Mouse (Mus musculus) heart, postnatal 0 days (tissue): ENCODE data around the gene Hoxa11. TPM values are rescaled to one million over a fixed set of nuclear protein-coding genes. Genes with fewer than 3 reads are reported as not detected.

Experiments
- ATAC-seq: fragments of 200-750 bp; cut with Nextera tagmentation; 2 replicates; pipeline ENCODE4 v1.8.0; 2017; ENCODE audit warnings: low read depth, moderate number of reproducible peaks, moderate library complexity; ENCODE audit not compliant: insufficient read depth
- DNase-seq: peaks from one replicate; pipeline ENCODE4 v3.0.0-alpha.2; 2016; ENCODE audit warnings: low spot score
- H3K27ac ChIP-seq: fragments of 300-500 bp; sonication (generic); 2 replicates; pipeline ENCODE4 v1.5.1; 2014; ENCODE audit warnings: low read depth, mild to moderate bottlenecking
- H3K27me3 ChIP-seq: fragments of 300-500 bp; sonication (generic); 2 replicates; pipeline ENCODE4 v1.6.1; 2014; ENCODE audit warnings: low read length, mixed read lengths; ENCODE audit not compliant: control insufficient read depth, insufficient read depth
- H3K36me3 ChIP-seq: fragments of 300-500 bp; sonication (generic); replicated peaks from 2 replicates; pipeline ENCODE4 v1.6.1; 2014; ENCODE audit warnings: low read length, mixed read lengths; ENCODE audit not compliant: control insufficient read depth, insufficient read depth
- H3K4me1 ChIP-seq: fragments of 300-500 bp; sonication (generic); 2 replicates; pipeline ENCODE4 v1.6.1; 2014; ENCODE audit warnings: antibody characterized with exemption; ENCODE audit not compliant: control insufficient read depth, insufficient read depth
- H3K4me2 ChIP-seq: fragments of 300-500 bp; sonication (generic); 2 replicates; pipeline ENCODE4 v1.6.1; 2014; ENCODE audit warnings: low read depth, mild to moderate bottlenecking, low read length, moderate library complexity
- H3K4me3 ChIP-seq: fragments of 300-500 bp; sonication (generic); 2 replicates; pipeline ENCODE4 v1.5.1; 2014; ENCODE audit warnings: low read depth, low read length
- H3K9ac ChIP-seq: fragments of 300-500 bp; sonication (generic); replicated peaks from 2 replicates; pipeline ENCODE4 v1.6.1; 2014; ENCODE audit warnings: low read depth, low read length, mixed read lengths
- H3K9me3 ChIP-seq: fragments of 300-500 bp; sonication (generic); replicated peaks from 2 replicates; pipeline ENCODE4 v1.6.1; 2016; ENCODE audit warnings: low read length; ENCODE audit not compliant: control insufficient read depth
- CTCF ChIP-seq: IDR thresholded peaks from 2 replicates; pipeline ENCODE4 v1.5.1; 2016; ENCODE audit warnings: antibody characterized with exemption, control low read depth, low read depth
- EP300 ChIP-seq: IDR thresholded peaks from 2 replicates; pipeline ENCODE4 v1.6.1; 2016; ENCODE audit warnings: antibody characterized with exemption, low read depth
- WGBS: fragments of 180-500 bp; shearing (Covaris S2); extraction: QIAGEN DNeasy Blood & Tissue Kit; methylation state at CpG from one replicate; pipeline ENCODE4 v1.1.7; 2014; 5-methylcytosine and 5-hydroxymethylcytosine counted together
- polyA plus RNA-seq: library from polyadenylated mRNA; unstranded; fragments of >200 nt; fragmentation: Nextera tagmentation; extraction: Ambion mirVana; gene quantifications from 2 replicates; pipeline ENCODE4 v1.2.1, GENCODE M21; 2015
- total RNA-seq: library from RNA; depleted of rRNA; stranded (reverse); fragments of >200 nt; gene quantifications from 2 replicates; pipeline ENCODE4 v1.2.3, GENCODE M21; 2014; ENCODE audit warnings: low replicate concordance

The Hoxa11 gene
- total and polyA plus RNA-seq, 2 experiments from 2014 or later: 0.11 TPM; not detected in 1

DNA sequence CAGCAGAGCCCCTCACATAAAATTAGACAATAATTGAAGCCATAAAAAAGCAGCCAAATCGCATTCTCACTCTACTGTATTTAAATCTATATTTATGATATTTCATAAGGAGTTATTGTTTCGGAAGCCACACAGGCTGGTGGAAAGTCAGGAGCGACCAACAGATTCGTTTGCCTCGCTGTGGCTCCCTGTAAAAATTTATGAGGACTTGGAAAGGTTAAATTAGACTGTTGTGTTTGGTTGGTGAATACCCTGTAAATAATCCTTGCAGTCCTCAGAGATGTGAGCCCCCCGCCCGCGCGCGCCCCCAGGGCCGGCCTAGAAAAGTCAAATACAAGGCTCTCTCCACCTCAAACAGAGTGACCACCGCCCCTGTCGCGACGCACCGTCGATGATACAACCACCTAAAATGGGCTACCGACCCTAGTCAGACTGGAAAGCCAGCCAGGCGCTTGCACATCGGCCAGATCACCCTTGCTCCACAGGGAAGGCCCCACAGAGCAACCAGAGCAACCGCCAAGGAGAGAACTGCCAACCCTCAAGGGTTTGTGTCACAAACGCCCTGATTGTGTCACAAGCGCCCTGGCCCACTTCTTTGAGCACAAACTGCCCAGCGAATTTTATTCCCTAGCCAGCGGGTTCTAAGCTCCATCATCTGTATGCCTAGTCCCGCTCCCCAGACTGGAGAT lies 18.9 kb downstream of the Hoxa11 start:
- Histone ChIP-seq H3K36me3 (no peaks in the 10 kb centered on the region), H3K4me3 (no peak overlapping the region), H3K4me1 (no peaks in the 10 kb centered on the region), H3K27ac (no peak overlapping the region), H3K9me3 (no peaks in the 10 kb centered on the region), H3K27me3 (peaks cover 98% of the 10 kb centered on the region), H3K4me2 (no peak overlapping the region), H3K9ac (no peak overlapping the region)
- TF ChIP-seq EP300: no peak
- 8% methylated on average over 26 of the region's 26 CpGs for whole genome bisulfite sequencing
- DNase-seq: no peak
- no peak for ATAC-seq

DNA sequence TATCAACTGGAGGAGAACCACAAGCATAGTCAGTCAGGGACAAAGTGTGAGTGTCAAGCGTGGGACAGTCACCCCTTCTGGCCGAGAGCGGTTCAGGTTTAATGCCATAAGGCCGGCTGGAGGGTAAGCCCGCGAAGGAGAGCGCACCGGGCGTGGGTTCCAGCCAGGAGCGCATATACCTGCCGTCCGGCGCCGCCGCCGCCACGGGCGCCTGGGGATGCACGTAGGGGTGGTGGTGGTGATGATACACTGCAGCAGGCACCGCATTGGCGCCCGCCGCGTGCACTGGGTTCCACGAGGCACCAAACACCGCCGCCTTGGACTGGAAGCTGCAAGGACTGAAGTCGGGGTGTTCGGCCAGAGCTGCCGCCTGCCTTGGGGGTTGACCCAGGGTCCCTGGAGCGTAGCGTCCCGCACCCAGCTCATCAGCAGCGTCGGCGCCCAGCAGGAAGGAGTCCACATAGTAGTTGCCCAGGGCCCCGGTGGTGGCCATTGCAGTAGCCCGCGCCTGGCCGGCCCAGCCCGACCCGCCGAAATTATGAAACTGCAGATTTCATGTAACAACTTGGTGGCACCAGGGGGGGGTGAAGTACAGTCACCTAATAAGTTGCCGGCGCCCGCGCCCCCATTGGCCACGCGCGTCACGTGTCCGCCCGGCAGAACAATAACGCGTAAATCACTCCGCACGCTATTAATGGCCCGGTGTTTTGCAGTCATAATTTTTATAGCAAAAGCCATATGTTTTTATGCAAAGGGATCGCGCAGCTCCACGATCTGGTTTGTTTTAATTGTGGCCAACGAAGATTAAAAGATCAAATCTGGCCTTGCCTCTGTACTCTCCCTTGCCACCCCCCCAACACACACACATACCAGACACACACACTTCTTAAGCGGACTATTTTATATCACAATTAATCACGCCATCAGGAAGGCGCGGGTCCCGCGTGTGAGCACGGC lies 19.7 kb downstream of the Hoxa11 start:
- Histone ChIP-seq H3K27me3 (peaks cover 98% of the 10 kb centered on the region), H3K4me3 (peak overlapping the region; percentile 26; the same call in 1 of the 2 replicates), H3K27ac (no peak overlapping the region), H3K4me1 (no peaks in the 10 kb centered on the region), H3K9ac (no peak overlapping the region), H3K9me3 (no peaks in the 10 kb centered on the region), H3K36me3 (no peaks in the 10 kb centered on the region), H3K4me2 (peak overlapping the region; percentile 2; the same call in 1 of the 2 replicates)
- 4% methylated on average over 69 of the region's 69 CpGs for WGBS
- ATAC-seq (no peak; the same call in 1 of the 2 replicates), DNase-seq (no peak)
- TF ChIP-seq CTCF (no peak), EP300 (no peak)

DNA sequence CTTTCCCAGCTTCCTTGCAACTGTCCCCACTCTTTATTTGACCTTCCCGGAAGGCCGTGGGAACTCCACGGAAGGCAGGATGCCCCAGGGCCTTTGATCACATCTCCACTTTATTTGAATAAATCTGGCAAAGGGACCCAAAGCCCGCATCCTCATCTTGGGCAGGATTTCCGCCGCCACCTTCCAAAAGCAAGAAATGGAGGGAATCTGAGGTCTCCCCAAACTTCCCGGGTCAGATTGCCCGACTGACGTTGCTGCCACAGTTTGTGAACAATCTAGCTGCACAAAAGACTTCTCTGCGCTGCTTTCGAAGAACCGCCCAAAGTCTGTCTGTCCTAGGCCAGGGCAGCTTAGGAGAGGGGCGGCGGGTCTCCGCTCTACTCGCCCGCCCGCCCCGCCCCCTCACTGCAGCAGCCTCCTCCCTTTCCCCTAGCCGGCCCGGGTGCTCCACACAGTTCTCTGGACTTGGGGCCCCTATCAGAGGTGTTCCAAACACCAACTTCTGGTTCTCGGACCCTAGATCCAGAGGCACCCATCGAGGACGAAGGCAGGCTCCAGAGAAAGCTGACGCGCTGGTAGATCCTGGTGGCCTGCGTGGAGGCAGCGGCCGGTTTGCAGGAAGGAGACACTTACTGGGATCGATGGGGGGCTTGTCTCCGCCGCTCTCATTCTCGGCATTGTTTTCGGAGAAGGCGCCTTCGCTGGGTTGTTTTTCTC lies 20.6 kb downstream of the Hoxa11 start:
- Histone ChIP-seq H3K36me3 (no peaks in the 10 kb centered on the region), H3K9ac (no peak overlapping the region), H3K27ac (no peak overlapping the region), H3K4me2 (0 out of 2 replicates have a peak overlapping the region, but pooled peaks have one; percentile 2), H3K9me3 (no peaks in the 10 kb centered on the region), H3K27me3 (peaks cover 98% of the 10 kb centered on the region), H3K4me1 (no peaks in the 10 kb centered on the region), H3K4me3 (peak overlapping the region; percentile 26; the same call in 1 of the 2 replicates)
- WGBS: 3% methylated on average over 35 of the region's 36 CpGs
- DNase-seq: no peak
- TF ChIP-seq EP300 (no peak), CTCF (no peak)
- no peak for ATAC-seq

DNA sequence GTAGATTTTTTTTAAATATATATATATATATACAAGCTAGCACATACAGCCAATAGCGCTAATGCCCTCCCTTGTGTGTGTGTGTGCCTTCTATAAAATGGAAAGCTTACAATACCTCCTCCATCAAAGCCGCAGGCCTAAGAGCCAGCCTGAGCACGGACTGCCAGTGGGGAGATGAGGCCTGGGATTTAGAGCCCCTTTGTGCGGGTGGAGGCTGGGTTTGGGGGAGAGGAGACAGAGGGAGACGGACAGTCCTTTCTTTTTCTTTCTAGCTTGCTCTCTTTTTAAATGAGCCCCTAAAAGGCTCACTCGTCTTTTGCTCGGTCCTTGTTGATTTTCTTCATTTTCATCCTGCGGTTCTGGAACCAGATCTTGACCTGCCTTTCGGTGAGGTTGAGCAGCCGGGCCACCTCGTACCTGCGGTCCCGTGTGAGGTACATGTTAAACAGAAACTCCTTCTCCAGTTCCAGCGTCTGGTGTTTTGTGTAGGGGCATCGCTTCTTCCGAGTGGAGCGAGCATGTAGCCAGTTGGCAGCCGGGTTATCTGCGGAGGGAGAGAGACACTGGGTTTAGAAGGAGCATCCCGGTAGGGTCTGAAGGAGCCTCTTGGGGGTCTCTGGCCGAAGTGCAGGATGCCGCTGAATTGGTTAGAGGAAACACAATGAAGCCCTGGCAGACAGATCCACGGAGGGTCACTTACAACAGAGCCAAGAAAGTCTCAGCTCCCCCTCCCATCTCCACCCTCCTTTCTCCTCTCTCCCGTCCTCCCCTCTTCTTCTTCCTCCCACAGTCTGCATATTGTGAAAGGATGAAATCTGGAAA lies 21.5 kb downstream of the Hoxa11 start:
- no peak overlapping the region for H3K9ac ChIP-seq
- ATAC-seq (no peak), DNase-seq (no peak)
- H3K4me3 ChIP-seq: no peak overlapping the region
- TF ChIP-seq EP300 (no peak), CTCF (no peak)
- no peaks in the 10 kb centered on the region for H3K36me3 ChIP-seq
- H3K4me2 ChIP-seq: no peak overlapping the region
- 5% methylated on average over 24 of the region's 24 CpGs for WGBS
- no peaks in the 10 kb centered on the region for H3K9me3 ChIP-seq
- no peaks in the 10 kb centered on the region for H3K4me1 ChIP-seq
- peaks cover 98% of the 10 kb centered on the region for H3K27me3 ChIP-seq
- H3K27ac ChIP-seq: no peak overlapping the region
